Mouse (Mus musculus) thymus, adult 2 months (tissue): ENCODE data around the gene Zdhhc5. TPM values are rescaled to one million over a fixed set of nuclear protein-coding genes. Genes with fewer than 3 reads are reported as not detected.
"Not testable (repeated sequence)": the region's sequence is repeated elsewhere in the genome, so short reads cannot be mapped to it uniquely, and the experiment has no call there.

Source experiments
- DNase-seq: peaks from one replicate; pipeline ENCODE4 v3.0.0; 2021
- H3K27ac ChIP-seq: fragments of 200-500 bp; 2 replicates; pipeline ENCODE4 v1.5.1; 2012; ENCODE audit warnings: low read length, control low read depth; ENCODE audit not compliant: control insufficient read depth, insufficient read depth
- H3K27me3 ChIP-seq: fragments of 200-500 bp; 2 replicates; pipeline ENCODE4 v1.6.1; 2012; ENCODE audit warnings: mild to moderate bottlenecking, low read length, moderate library complexity, mixed read lengths; ENCODE audit not compliant: control insufficient read depth, insufficient read depth
- H3K36me3 ChIP-seq: fragments of 200-500 bp; 2 replicates; pipeline ENCODE4 v1.6.1; 2012; ENCODE audit warnings: mild to moderate bottlenecking, low read length, moderate library complexity; ENCODE audit not compliant: control insufficient read depth, insufficient read depth
- H3K4me1 ChIP-seq: fragments of 200-500 bp; replicated peaks from 2 replicates; pipeline ENCODE4 v1.6.1; 2012; ENCODE audit warnings: low read length; ENCODE audit not compliant: control insufficient read depth, insufficient read depth
- H3K4me3 ChIP-seq: fragments of 200-500 bp; 2 replicates; pipeline ENCODE4 v1.5.1; 2012; ENCODE audit warnings: mild to moderate bottlenecking, low read length, control low read depth, moderate library complexity; ENCODE audit not compliant: control insufficient read depth, insufficient read depth
- CTCF ChIP-seq: fragments of 200-500 bp; IDR thresholded peaks from 2 replicates; pipeline ENCODE4 v1.5.1; 2012; ENCODE audit warnings: mild to moderate bottlenecking, control low read depth, low read length, moderate library complexity, borderline replicate concordance; ENCODE audit not compliant: control insufficient read depth, poor library complexity, insufficient read depth; ENCODE audit errors: extremely low read depth
- POLR2A ChIP-seq: fragments of 200-500 bp; IDR thresholded peaks from 2 replicates; pipeline ENCODE4 v1.6.1; 2012; ENCODE audit warnings: mild to moderate bottlenecking, low read length, control low read depth, moderate library complexity; ENCODE audit not compliant: control insufficient read depth, poor library complexity, insufficient read depth; ENCODE audit errors: extremely low read depth
- WGBS: fragments of 180-500 bp; shearing (Covaris S2); methylation state at CpG from one replicate; pipeline ENCODE4 v1.1.7; 2018; 5-methylcytosine and 5-hydroxymethylcytosine counted together
- polyA plus RNA-seq: library from polyadenylated mRNA; depleted of rRNA; stranded (reverse); fragments of >200 nt; gene quantifications from 2 replicates; pipeline ENCODE4 v1.2.3, GENCODE M21; 2012

Zdhhc5 gene
- polyA plus RNA-seq, 1 experiment = 57.1 TPM

GRCm38 (mm10) chr2:84682605-84683183 is 32.3 kb downstream of the Zdhhc5 start:
- H3K36me3 ChIP-seq = peaks cover 23% of the 10 kb centered on the region
- no peaks in the 10 kb centered on the region for H3K27me3 ChIP-seq
- no peak for TF ChIP-seq POLR2A
- TF ChIP-seq CTCF = no peak
- H3K27ac ChIP-seq = no peak overlapping the region
- WGBS = 87% methylated on average over 6 of the region's 6 CpGs
- no peak overlapping the region for H3K4me3 ChIP-seq
- no peak for DNase-seq
- peaks cover 3% of the 10 kb centered on the region; the same call in 1 of the 2 replicates for H3K4me1 ChIP-seq

- TF ChIP-seq CTCF (no peak), POLR2A (no peak)
- Histone ChIP-seq H3K4me1 (peaks cover 3% of the 10 kb centered on the region; the same call in 1 of the 2 replicates), H3K36me3 (peaks cover 4% of the 10 kb centered on the region; the same call in 1 of the 2 replicates), H3K27me3 (no peaks in the 10 kb centered on the region), H3K27ac (no peak within 1 kb of the TSS), H3K4me3 (peak within 1 kb of the TSS; percentile 79)
- 20% methylated on average over 8 of the region's 8 CpGs for WGBS
- DNase-seq = no peak
Measured at GRCm38 (mm10) chr2:84679016-84679415, 36.0 kb downstream of the Zdhhc5 start, which contains the start of gene Tmx2. Gene Tmx2 (minus strand): TSS chr2:84679140.

- Histone ChIP-seq H3K4me3 (peak within 1 kb of the TSS; percentile 79), H3K27me3 (no peaks in the 10 kb centered on the region), H3K27ac (0 out of 2 replicates have a peak within 1 kb of the TSS, but pooled peaks have one; percentile 20), H3K36me3 (peaks cover 4% of the 10 kb centered on the region; the same call in 1 of the 2 replicates), H3K4me1 (peaks cover 3% of the 10 kb centered on the region; the same call in 1 of the 2 replicates)
- under 1% methylated on average over 44 of the region's 44 CpGs for WGBS
- TF ChIP-seq CTCF (0 out of 2 replicates have a peak, but pooled peaks have one; percentile 4), POLR2A (no peak)
- DNase-seq = peak; percentile 90
Measured at GRCm38 (mm10) chr2:84677968-84678880, 36.8 kb downstream of the Zdhhc5 start, which contains the start of the genes Gm28635 and Med19. Gene Gm28635 (minus strand): TSS chr2:84678041. Gene Med19 (plus strand): TSS chr2:84678402.

GRCm38 (mm10) chr2:84677270-84677967 is 37.6 kb downstream of the Zdhhc5 start:
- Histone ChIP-seq H3K27me3 (no peaks in the 10 kb centered on the region), H3K4me1 (peaks cover 3% of the 10 kb centered on the region; the same call in 1 of the 2 replicates), H3K4me3 (peak overlapping the region; percentile 79), H3K27ac (0 out of 2 replicates have a peak overlapping the region, but pooled peaks have one; percentile 20), H3K36me3 (peaks cover 4% of the 10 kb centered on the region; the same call in 1 of the 2 replicates)
- 10% methylated on average over 22 of the region's 22 CpGs for WGBS
- 0 out of 2 replicates have a peak, but pooled peaks have one; percentile 36 for TF ChIP-seq CTCF
- no peak for TF ChIP-seq POLR2A
- DNase-seq = no peak

GRCm38 (mm10) chr2:84671535-84671934 is 43.4 kb downstream of the Zdhhc5 start:
- H3K27me3 ChIP-seq, H3K27ac ChIP-seq, DNase-seq, H3K4me3 ChIP-seq, H3K4me1 ChIP-seq, H3K36me3 ChIP-seq: not testable (repeated sequence)
- WGBS = 89% methylated on average over 4 of the region's 5 CpGs

GRCm38 (mm10) chr2:84670569-84670933 is 44.4 kb downstream of the Zdhhc5 start, which contains the start of gene Selenoh:
Gene Selenoh (minus strand): TSS chr2:84670770.
- H3K36me3 ChIP-seq = peaks cover 4% of the 10 kb centered on the region; the same call in 1 of the 2 replicates
- no peak within 1 kb of the TSS; the same call in 1 of the 2 replicates for H3K27ac ChIP-seq
- peak within 1 kb of the TSS; percentile 98 for H3K4me3 ChIP-seq
- no peaks in the 10 kb centered on the region for H3K27me3 ChIP-seq
- peak; percentile 88 for DNase-seq
- under 1% methylated on average over 20 of the region's 20 CpGs for WGBS
- H3K4me1 ChIP-seq = 0 out of 2 replicates have a peak, but pooled peaks cover 2% of the 10 kb centered on the region
- TF ChIP-seq POLR2A (peak; percentile 66), CTCF (no peak)
